Mouse (Mus musculus): Measurements from ENCODE around the gene Card10. TPM values are rescaled to one million over a fixed set of nuclear protein-coding genes. Genes with fewer than 3 reads are reported as not detected.

The Card10 gene
- polyA plus RNA-seq, 1 experiment from 2014 or later, result 3.4 TPM

- ATAC-seq (ENCODE audit: insufficient number of reproducible peaks, low FRiP score, low TSS enrichment, low read depth), result no peak
- no peaks in the 10 kb centered on the region for H3K9me3 ChIP-seq
- H3K4me3 ChIP-seq, result no peak overlapping the region
- peaks cover 34% of the 10 kb centered on the region for H3K27me3 ChIP-seq
- H3K4me1 ChIP-seq, result peaks cover 17% of the 10 kb centered on the region
- H3K4me2 ChIP-seq, result no peak overlapping the region
- 37% methylated on average over 9 of the region's 9 CpGs for WGBS
- no peak overlapping the region for H3K27ac ChIP-seq
- no peaks in the 10 kb centered on the region for H3K36me3 ChIP-seq
- no peak overlapping the region for H3K9ac ChIP-seq
Observed at GRCm38 (mm10) chr15:78809739-78810138, 6.9 kb upstream of the Card10 start.

GRCm38 (mm10) chr15:78808980-78809379 lies 6.1 kb upstream of the Card10 start:
- Histone ChIP-seq H3K9me3 (no peaks in the 10 kb centered on the region), H3K4me3 (no peak overlapping the region), H3K27ac (no peak overlapping the region), H3K4me1 (peaks cover 21% of the 10 kb centered on the region), H3K4me2 (no peak overlapping the region), H3K9ac (no peak overlapping the region), H3K27me3 (peaks cover 40% of the 10 kb centered on the region), H3K36me3 (no peaks in the 10 kb centered on the region)
- no peak for ATAC-seq (ENCODE audit: insufficient number of reproducible peaks, low FRiP score, low TSS enrichment, low read depth)
- WGBS, result 56% methylated on average over 2 of the region's 2 CpGs

GRCm38 (mm10) chr15:78807141-78807540 lies 4.3 kb upstream of the Card10 start:
- no peak overlapping the region for H3K9ac ChIP-seq
- H3K4me1 ChIP-seq, result peaks cover 37% of the 10 kb centered on the region
- H3K36me3 ChIP-seq, result no peaks in the 10 kb centered on the region
- H3K4me2 ChIP-seq, result no peak overlapping the region
- 59% methylated on average over 3 of the region's 3 CpGs for WGBS
- H3K9me3 ChIP-seq, result no peaks in the 10 kb centered on the region
- ATAC-seq (ENCODE audit: insufficient number of reproducible peaks, low FRiP score, low TSS enrichment, low read depth), result no peak
- peaks cover 59% of the 10 kb centered on the region for H3K27me3 ChIP-seq
- H3K4me3 ChIP-seq, result no peak overlapping the region
- no peak overlapping the region for H3K27ac ChIP-seq

GRCm38 (mm10) chr15:78806614-78807013 lies 3.8 kb upstream of the Card10 start:
- no peaks in the 10 kb centered on the region for H3K36me3 ChIP-seq
- H3K27me3 ChIP-seq, result peaks cover 64% of the 10 kb centered on the region
- no peaks in the 10 kb centered on the region for H3K9me3 ChIP-seq
- ATAC-seq (ENCODE audit: insufficient number of reproducible peaks, low FRiP score, low TSS enrichment, low read depth), result no peak
- H3K27ac ChIP-seq, result no peak overlapping the region
- H3K4me2 ChIP-seq, result no peak overlapping the region
- peaks cover 43% of the 10 kb centered on the region for H3K4me1 ChIP-seq
- WGBS, result 28% methylated on average over 2 of the region's 2 CpGs
- H3K9ac ChIP-seq, result no peak overlapping the region
- no peak overlapping the region for H3K4me3 ChIP-seq

DNA sequence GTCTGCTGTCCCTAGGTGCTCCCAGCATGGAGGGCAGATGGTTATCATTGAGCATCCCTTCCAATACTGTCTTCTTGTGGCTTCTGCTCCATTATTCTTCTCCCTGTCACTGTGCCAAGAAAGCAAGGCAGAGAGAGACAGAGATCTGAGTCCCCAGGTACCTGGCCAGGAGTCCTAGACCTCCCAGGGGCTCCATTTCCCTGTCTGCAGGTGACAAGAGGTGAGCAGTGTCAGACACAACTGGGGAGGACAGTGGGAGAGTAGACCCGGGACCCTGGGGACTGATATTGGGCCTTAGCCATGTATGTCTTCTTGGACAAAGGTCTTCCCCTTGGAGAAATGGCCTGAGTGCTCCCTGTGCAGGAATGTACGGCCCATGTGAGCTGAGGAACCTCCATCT lies 2.5 kb upstream of the Card10 start:
- Histone ChIP-seq H3K9me3 (no peaks in the 10 kb centered on the region), H3K4me2 (no peak overlapping the region), H3K4me1 (peaks cover 45% of the 10 kb centered on the region), H3K36me3 (no peaks in the 10 kb centered on the region), H3K27ac (no peak overlapping the region), H3K4me3 (no peak overlapping the region), H3K27me3 (peaks cover 76% of the 10 kb centered on the region), H3K9ac (no peak overlapping the region)
- 70% methylated on average over 2 of the region's 2 CpGs for WGBS
- ATAC-seq (ENCODE audit: insufficient number of reproducible peaks, low FRiP score, low TSS enrichment, low read depth), result no peak

GRCm38 (mm10) chr15:78804326-78804725 lies 1.5 kb upstream of the Card10 start:
- 10% methylated on average over 6 of the region's 6 CpGs for WGBS
- no peak for ATAC-seq (ENCODE audit: insufficient number of reproducible peaks, low FRiP score, low TSS enrichment, low read depth)
- H3K4me2 ChIP-seq, result no peak overlapping the region
- no peak overlapping the region for H3K27ac ChIP-seq
- no peak overlapping the region for H3K9ac ChIP-seq
- H3K4me3 ChIP-seq, result no peak overlapping the region
- H3K27me3 ChIP-seq, result peaks cover 85% of the 10 kb centered on the region
- H3K9me3 ChIP-seq, result no peaks in the 10 kb centered on the region
- H3K36me3 ChIP-seq, result no peaks in the 10 kb centered on the region
- peaks cover 39% of the 10 kb centered on the region for H3K4me1 ChIP-seq

DNA sequence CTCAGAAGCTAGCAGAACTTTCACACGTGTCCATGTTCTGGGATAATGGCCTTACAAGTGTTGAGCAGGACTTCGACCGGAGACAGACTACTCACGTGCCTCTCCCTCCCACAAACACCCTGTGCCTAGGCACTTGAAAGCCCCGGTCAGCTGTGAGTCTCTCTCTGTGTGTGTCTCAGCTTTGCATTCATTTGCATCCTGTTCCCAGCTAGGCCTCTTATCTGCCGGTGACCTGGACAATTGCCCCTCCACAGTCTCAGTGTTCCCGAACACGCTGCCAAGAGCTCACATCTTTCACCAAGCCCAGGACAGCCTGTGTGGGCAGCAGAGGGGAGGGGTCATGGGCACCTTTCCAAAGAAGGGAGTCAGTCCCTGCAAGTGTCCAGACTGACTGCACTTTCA lies 658 bp upstream of the Card10 start:
- Histone ChIP-seq H3K27me3 (peaks cover 91% of the 10 kb centered on the region), H3K27ac (no peak overlapping the region), H3K9me3 (no peaks in the 10 kb centered on the region), H3K36me3 (no peaks in the 10 kb centered on the region), H3K9ac (no peak overlapping the region), H3K4me2 (no peak overlapping the region), H3K4me1 (peaks cover 42% of the 10 kb centered on the region), H3K4me3 (peak overlapping the region; percentile 59)
- WGBS, result 18% methylated on average over 8 of the region's 8 CpGs
- ATAC-seq (ENCODE audit: insufficient number of reproducible peaks, low FRiP score, low TSS enrichment, low read depth), result no peak

GRCm38 (mm10) chr15:78801971-78802741 lies 686 bp downstream of the Card10 start:
- no peak for ATAC-seq (ENCODE audit: insufficient number of reproducible peaks, low FRiP score, low TSS enrichment, low read depth)
- peaks cover 40% of the 10 kb centered on the region for H3K4me1 ChIP-seq
- H3K27me3 ChIP-seq, result peaks cover 92% of the 10 kb centered on the region
- H3K9me3 ChIP-seq, result no peaks in the 10 kb centered on the region
- H3K9ac ChIP-seq, result peak overlapping the region; percentile 47
- H3K27ac ChIP-seq, result 0 out of 2 replicates have a peak overlapping the region, but pooled peaks have one; percentile 11
- no peaks in the 10 kb centered on the region for H3K36me3 ChIP-seq
- H3K4me3 ChIP-seq, result peak overlapping the region; percentile 59
- peak overlapping the region; percentile 91 for H3K4me2 ChIP-seq
- 4% methylated on average over 67 of the region's 67 CpGs for WGBS

- H3K9ac ChIP-seq, result no peak overlapping the region
- WGBS, result 59% methylated on average over 9 of the region's 9 CpGs
- no peaks in the 10 kb centered on the region for H3K9me3 ChIP-seq
- H3K36me3 ChIP-seq, result no peaks in the 10 kb centered on the region
- no peak overlapping the region for H3K27ac ChIP-seq
- H3K27me3 ChIP-seq, result peaks cover 91% of the 10 kb centered on the region
- ATAC-seq (ENCODE audit: insufficient number of reproducible peaks, low FRiP score, low TSS enrichment, low read depth), result no peak
- peak overlapping the region; percentile 59 for H3K4me3 ChIP-seq
- peaks cover 39% of the 10 kb centered on the region for H3K4me1 ChIP-seq
- H3K4me2 ChIP-seq, result peak overlapping the region; percentile 91
Observed at GRCm38 (mm10) chr15:78801571-78801970, 1.3 kb downstream of the Card10 start.

- no peak overlapping the region for H3K9ac ChIP-seq
- H3K4me1 ChIP-seq, result peaks cover 48% of the 10 kb centered on the region
- no peak overlapping the region for H3K4me2 ChIP-seq
- ATAC-seq (ENCODE audit: insufficient number of reproducible peaks, low FRiP score, low TSS enrichment, low read depth), result no peak
- 27% methylated on average over 21 of the region's 21 CpGs for WGBS
- no peaks in the 10 kb centered on the region for H3K36me3 ChIP-seq
- no peaks in the 10 kb centered on the region for H3K9me3 ChIP-seq
- no peak overlapping the region for H3K4me3 ChIP-seq
- H3K27me3 ChIP-seq, result peaks cover 94% of the 10 kb centered on the region
- no peak overlapping the region for H3K27ac ChIP-seq
Observed at GRCm38 (mm10) chr15:78799029-78799428, 3.8 kb downstream of the Card10 start.

- Histone ChIP-seq H3K27me3 (peaks cover 91% of the 10 kb centered on the region), H3K4me1 (peaks cover 30% of the 10 kb centered on the region), H3K4me2 (no peak overlapping the region), H3K36me3 (no peaks in the 10 kb centered on the region), H3K27ac (no peak overlapping the region), H3K4me3 (no peak overlapping the region), H3K9me3 (no peaks in the 10 kb centered on the region), H3K9ac (no peak overlapping the region)
- WGBS, result 37% methylated on average over 8 of the region's 8 CpGs
- no peak for ATAC-seq (ENCODE audit: insufficient number of reproducible peaks, low FRiP score, low TSS enrichment, low read depth)
Observed at GRCm38 (mm10) chr15:78797060-78797329, 5.8 kb downstream of the Card10 start.

- peak; percentile 64; the same call in 1 of the 2 replicates for ATAC-seq (ENCODE audit: insufficient number of reproducible peaks, low FRiP score, low TSS enrichment, low read depth)
- Histone ChIP-seq H3K9ac (no peak overlapping the region), H3K4me2 (no peak overlapping the region)
Observed at GRCm38 (mm10) chr15:78796196-78797059, 6.4 kb downstream of the Card10 start.

More at GRCm38 (mm10) chr15:78796196-78797059, 6.4 kb downstream of the Card10 start:
- no peaks in the 10 kb centered on the region for H3K36me3 ChIP-seq
- no peaks in the 10 kb centered on the region for H3K9me3 ChIP-seq
- 23% methylated on average over 25 of the region's 25 CpGs for WGBS
- H3K27me3 ChIP-seq, result peaks cover 86% of the 10 kb centered on the region
- H3K4me3 ChIP-seq, result no peak overlapping the region
- H3K4me1 ChIP-seq, result peaks cover 24% of the 10 kb centered on the region
- H3K27ac ChIP-seq, result no peak overlapping the region
